Mouse (Mus musculus) liver, postnatal 0 days (tissue): ENCODE results near the gene Gabrb3.

Source experiments
- CTCF ChIP-seq: sonication (generic); IDR thresholded peaks from 2 replicates; pipeline ENCODE4 v1.5.1; 2016; ENCODE audit warnings: antibody characterized with exemption, low read depth
- EP300 ChIP-seq: IDR thresholded peaks from 2 replicates; pipeline ENCODE4 v1.6.1; 2016; ENCODE audit warnings: antibody characterized with exemption, low read depth, mild to moderate bottlenecking

GRCm38 (mm10) chr7:57509681-57510141 lies 90.2 kb downstream of the Gabrb3 start, which contains the start of gene Gabra5:
- TF ChIP-seq CTCF (no peak), EP300 (no peak)
